Mouse (Mus musculus) testis, adult 2 months (tissue): ENCODE data around the gene Tsga13. TPM values are rescaled to one million over a fixed set of nuclear protein-coding genes. Genes with fewer than 3 reads are reported as not detected.

Source experiments
- H3K27ac ChIP-seq: fragments of 200-500 bp; 2 replicates; pipeline ENCODE4 v1.5.1; 2012; ENCODE audit warnings: low read depth, low read length; ENCODE audit not compliant: control insufficient read depth, insufficient read depth
- H3K27me3 ChIP-seq: fragments of 200-500 bp; 2 replicates; pipeline ENCODE4 v1.6.1; 2012; ENCODE audit warnings: mild to moderate bottlenecking, low read length, moderate library complexity; ENCODE audit not compliant: control insufficient read depth, insufficient read depth
- H3K36me3 ChIP-seq: fragments of 200-500 bp; 2 replicates; pipeline ENCODE4 v1.6.1; 2012; ENCODE audit warnings: mild to moderate bottlenecking, low read length; ENCODE audit not compliant: control insufficient read depth, insufficient read depth
- H3K4me1 ChIP-seq: fragments of 200-500 bp; 2 replicates; pipeline ENCODE4 v1.6.1; 2012; ENCODE audit warnings: low read length; ENCODE audit not compliant: control insufficient read depth, insufficient read depth
- H3K4me3 ChIP-seq: fragments of 200-500 bp; 2 replicates; pipeline ENCODE4 v1.5.1; 2012; ENCODE audit warnings: low read depth, mild to moderate bottlenecking, low read length, moderate library complexity, mixed read lengths; ENCODE audit not compliant: control insufficient read depth
- CTCF ChIP-seq: fragments of 200-500 bp; IDR thresholded peaks from 2 replicates; pipeline ENCODE4 v1.5.1; 2012; ENCODE audit warnings: low read depth, mild to moderate bottlenecking, inconsistent platforms, low read length, moderate library complexity; ENCODE audit not compliant: control insufficient read depth, insufficient read depth, insufficient replicate concordance
- POLR2A ChIP-seq: fragments of 200-500 bp; IDR thresholded peaks from 2 replicates; pipeline ENCODE4 v1.6.1; 2012; ENCODE audit warnings: low read depth, mild to moderate bottlenecking, inconsistent platforms, low read length, moderate library complexity; ENCODE audit not compliant: control insufficient read depth
- polyA plus RNA-seq: library from polyadenylated mRNA; depleted of rRNA; stranded (reverse); fragments of >200 nt; gene quantifications from 2 replicates; pipeline ENCODE4 v1.2.3, GENCODE M21; 2012

Tsga13 gene
- polyA plus RNA-seq, 1 experiment, result 20.9 TPM

GRCm38 (mm10) chr6:30893081-30893480 lies 22.3 kb downstream of the Tsga13 start:
- peaks cover 5% of the 10 kb centered on the region for H3K4me1 ChIP-seq
- H3K4me3 ChIP-seq, result no peak overlapping the region
- no peaks in the 10 kb centered on the region; the same call in 1 of the 2 replicates for H3K36me3 ChIP-seq
- no peak for TF ChIP-seq POLR2A
- TF ChIP-seq CTCF, result no peak
- no peak overlapping the region for H3K27ac ChIP-seq
- H3K27me3 ChIP-seq, result no peaks in the 10 kb centered on the region

DNA sequence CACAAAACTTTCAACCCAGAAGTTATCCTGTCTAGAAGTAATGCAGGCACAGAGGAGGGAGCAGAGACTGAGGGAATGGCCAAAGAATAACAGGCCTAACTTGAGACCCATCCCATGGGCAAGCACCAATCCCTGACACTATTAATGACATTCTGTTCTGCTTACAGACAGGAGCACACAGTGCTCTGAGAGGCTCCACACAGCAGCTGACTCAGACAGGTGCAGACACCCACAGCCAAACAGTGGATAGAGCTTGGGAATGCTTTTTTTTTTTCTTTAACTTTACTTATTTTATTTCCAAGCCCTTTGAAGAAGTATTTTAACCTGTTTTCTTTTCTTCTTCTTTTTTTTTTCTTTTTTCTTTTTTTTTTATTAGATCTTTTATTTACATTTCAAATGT lies 23.6 kb downstream of the Tsga13 start:
- no peak overlapping the region for H3K4me3 ChIP-seq
- no peaks in the 10 kb centered on the region for H3K27me3 ChIP-seq
- TF ChIP-seq CTCF (no peak), POLR2A (no peak)
- H3K36me3 ChIP-seq, result no peaks in the 10 kb centered on the region; the same call in 1 of the 2 replicates
- H3K27ac ChIP-seq, result no peak overlapping the region
- H3K4me1 ChIP-seq, result peaks cover 5% of the 10 kb centered on the region

- H3K36me3 ChIP-seq, result no peaks in the 10 kb centered on the region
- H3K27me3 ChIP-seq, result no peaks in the 10 kb centered on the region
- H3K27ac ChIP-seq, result no peak overlapping the region
- no peaks in the 10 kb centered on the region for H3K4me1 ChIP-seq
- H3K4me3 ChIP-seq, result no peak overlapping the region
- TF ChIP-seq CTCF, result no peak
- no peak for TF ChIP-seq POLR2A
Observed at GRCm38 (mm10) chr6:30884856-30885255, 30.5 kb downstream of the Tsga13 start.

GRCm38 (mm10) chr6:30883491-30883890 lies 31.9 kb downstream of the Tsga13 start:
- no peak overlapping the region for H3K4me3 ChIP-seq
- H3K4me1 ChIP-seq, result no peaks in the 10 kb centered on the region
- no peaks in the 10 kb centered on the region for H3K36me3 ChIP-seq
- no peak overlapping the region for H3K27ac ChIP-seq
- no peaks in the 10 kb centered on the region for H3K27me3 ChIP-seq
- no peak for TF ChIP-seq CTCF
- no peak for TF ChIP-seq POLR2A

- no peak overlapping the region for H3K27ac ChIP-seq
- H3K4me3 ChIP-seq, result no peak overlapping the region
- TF ChIP-seq CTCF (no peak), POLR2A (no peak)
- no peaks in the 10 kb centered on the region for H3K4me1 ChIP-seq
- H3K36me3 ChIP-seq, result no peaks in the 10 kb centered on the region
- H3K27me3 ChIP-seq, result no peaks in the 10 kb centered on the region
Observed at GRCm38 (mm10) chr6:30876661-30877060, 38.7 kb downstream of the Tsga13 start.

GRCm38 (mm10) chr6:30866501-30866900 lies 48.9 kb downstream of the Tsga13 start:
- no peaks in the 10 kb centered on the region for H3K27me3 ChIP-seq
- H3K4me1 ChIP-seq, result no peaks in the 10 kb centered on the region
- no peak for TF ChIP-seq POLR2A
- TF ChIP-seq CTCF, result no peak
- no peak overlapping the region for H3K4me3 ChIP-seq
- H3K27ac ChIP-seq, result no peak overlapping the region
- no peaks in the 10 kb centered on the region for H3K36me3 ChIP-seq

GRCm38 (mm10) chr6:30865031-30865678 lies 50.2 kb downstream of the Tsga13 start:
- TF ChIP-seq POLR2A (no peak), CTCF (no peak)
- Histone ChIP-seq H3K27ac (no peak overlapping the region), H3K27me3 (no peaks in the 10 kb centered on the region), H3K36me3 (no peaks in the 10 kb centered on the region), H3K4me1 (no peaks in the 10 kb centered on the region), H3K4me3 (no peak overlapping the region)
